In genomic region chr4:149549221-149549925, GRCm38 (mm10) we compare ENCODE assay signal across 8 mouse cellular contexts. TPM values are rescaled to one million over a fixed set of nuclear protein-coding genes. Genes with fewer than 3 reads are reported as not detected.
A peak's percentile ranks its signal among the peaks of the same experiment; 100 is the strongest.
DNase-seq lines count a peak whose midpoint lies in the region; ATAC-seq lines count a peak whose summit lies in the region.

No protein-coding gene starts in this region.

- ATAC-seq in hindbrain, embryonic 11.5 days (ENCODE audit: low FRiP score) = peak; percentile 63
- ATAC-seq in lung, embryonic 15.5 days (ENCODE audit: borderline replicate concordance, extremely low read depth, low FRiP score, low TSS enrichment) = peak; percentile 69; the same call in 1 of the 2 replicates

- no peak overlapping the region for H3K4me3 ChIP-seq in hindbrain, embryonic 11.5 days (ENCODE audit: low read depth, low read length)
- H3K4me3 ChIP-seq in lung, embryonic 15.5 days = no peak overlapping the region

- no peaks in the 10 kb centered on the region for H3K36me3 ChIP-seq in hindbrain, embryonic 11.5 days (ENCODE audit: control insufficient read depth, insufficient read depth, low read length)
- peaks cover 15% of the 10 kb centered on the region for H3K36me3 ChIP-seq in lung, embryonic 15.5 days

- 69% methylated on average over 9 of the region's 9 CpGs for WGBS in hindbrain, embryonic 11.5 days
- WGBS in lung, embryonic 15.5 days = 58% methylated on average over 9 of the region's 9 CpGs

- H3K9me3 ChIP-seq in hindbrain, embryonic 11.5 days (ENCODE audit: control insufficient read depth, low read length) = no peaks in the 10 kb centered on the region
- H3K9me3 ChIP-seq in lung, embryonic 15.5 days = no peaks in the 10 kb centered on the region

- 0 out of 2 replicates have a peak, but pooled peaks cover 1% of the 10 kb centered on the region for H3K4me1 ChIP-seq in hindbrain, embryonic 11.5 days (replicated peaks; ENCODE audit: control insufficient read depth, insufficient read depth, low read length)
- H3K4me1 ChIP-seq in lung, embryonic 15.5 days = no peaks in the 10 kb centered on the region

- peak; percentile 87 for DNase-seq in MN1 (ENCODE audit: low spot score)
- DNase-seq in cerebellum, adult 18-20 months = peak; percentile 89 to 90
- DNase-seq in forelimb bud, embryonic 11.5 days (ENCODE audit: low read depth, low spot score) = peak; percentile 82
- DNase-seq in hindbrain, embryonic 11.5 days (ENCODE audit: low spot score) = peak; percentile 86
- peak; percentile 96 for DNase-seq in layer of hippocampus, adult 9-10 months (ENCODE audit: low spot score)
- DNase-seq in ovary, postnatal 14 days (ENCODE audit: low spot score) = peak; percentile 80
- peak; percentile 34 to 72 for DNase-seq in thymus, postnatal 10 days (ENCODE audit: low spot score in 2 of 2)

- no peak overlapping the region for H3K4me2 ChIP-seq in hindbrain, embryonic 11.5 days (replicated peaks; ENCODE audit: low read depth, low read length)
- H3K4me2 ChIP-seq in lung, embryonic 15.5 days = no peak overlapping the region

- no peak overlapping the region for H3K27ac ChIP-seq in hindbrain, embryonic 11.5 days (ENCODE audit: low read depth, low read length)
- no peak overlapping the region for H3K27ac ChIP-seq in lung, embryonic 15.5 days

- H3K27me3 ChIP-seq in hindbrain, embryonic 11.5 days (ENCODE audit: control insufficient read depth, insufficient read depth, low read length) = no peaks in the 10 kb centered on the region
- H3K27me3 ChIP-seq in lung, embryonic 15.5 days = no peaks in the 10 kb centered on the region

- H3K9ac ChIP-seq in hindbrain, embryonic 11.5 days (ENCODE audit: low read depth, low read length) = no peak overlapping the region
- H3K9ac ChIP-seq in lung, embryonic 15.5 days = no peak overlapping the region

RNA-seq across cellular contexts. Expression of gene Ctnnbip1, which starts 31.3 kb away (rescaled TPM):
- 63.4 and 65.2 TPM in 2 replicates for polyA plus RNA-seq in hindbrain, embryonic 11.5 days (2014; fragmentation: Nextera tagmentation; extraction: Ambion mirVana)
- 57.9 and 61.0 TPM in 2 replicates for polyA plus RNA-seq in lung, embryonic 15.5 days (2015; fragmentation: Nextera tagmentation; extraction: Ambion mirVana)

RNA-seq across cellular contexts. Expression of gene Clstn1, which starts 36.9 kb away (rescaled TPM):
- 33.0 and 42.6 TPM in 2 replicates for polyA plus RNA-seq in hindbrain, embryonic 11.5 days (2014; fragmentation: Nextera tagmentation; extraction: Ambion mirVana)
- polyA plus RNA-seq in lung, embryonic 15.5 days (2015; fragmentation: Nextera tagmentation; extraction: Ambion mirVana) = 51.1 and 56.2 TPM in 2 replicates
